Mouse (Mus musculus): ENCODE measurements around the gene Rplp2. TPM values are rescaled to one million over a fixed set of nuclear protein-coding genes. Genes with fewer than 3 reads are reported as not detected.
A peak's percentile ranks its signal among the peaks of the same experiment; 100 is the strongest.

The Rplp2 gene
- total and polyA plus RNA-seq, 2 experiments from 2014 or later: 249 to 839 TPM

DNA sequence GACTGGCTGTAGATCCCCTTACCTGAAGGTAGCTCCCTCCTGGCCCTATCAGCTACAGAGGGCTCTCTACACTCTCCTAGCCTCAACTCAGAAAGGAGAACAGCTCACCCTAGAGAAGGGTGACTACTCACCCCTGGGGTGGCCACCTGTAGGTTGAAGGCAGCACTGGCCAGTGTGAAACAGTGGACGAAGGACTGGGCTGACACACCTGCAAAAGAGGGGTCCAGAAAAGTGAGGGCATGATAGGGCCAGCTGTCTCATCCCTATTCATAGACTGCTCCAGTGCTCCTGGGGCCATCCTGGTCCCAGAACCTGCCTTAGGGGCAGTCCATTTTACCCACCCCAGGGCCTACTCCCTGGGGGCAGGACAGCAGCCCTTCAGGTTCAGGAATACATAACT, 35.5 kb upstream of the Rplp2 start:
- no peak overlapping the region for H3K4me3 ChIP-seq (ENCODE audit: low read length)
- H3K4me2 ChIP-seq (ENCODE audit: low read depth, low read length): no peak overlapping the region
- ATAC-seq (no peak), DNase-seq (ENCODE audit: low spot score) (no peak)
- 0 out of 2 replicates have a peak, but pooled peaks cover 3% of the 10 kb centered on the region for H3K36me3 ChIP-seq (ENCODE audit: insufficient read depth, low read length)
- 100% methylated on average over 1 of the region's 1 CpGs for WGBS
- H3K27me3 ChIP-seq (ENCODE audit: insufficient read depth, low read length): no peaks in the 10 kb centered on the region
- H3K9me3 ChIP-seq (ENCODE audit: low read length): no peaks in the 10 kb centered on the region
- H3K27ac ChIP-seq: no peak overlapping the region
- no peak for TF ChIP-seq CTCF (IDR thresholded peaks at IDR 0.05; ENCODE audit: low read depth)
- no peak overlapping the region for H3K9ac ChIP-seq (replicated peaks; ENCODE audit: low read length)
- no peaks in the 10 kb centered on the region; the same call in 1 of the 2 replicates for H3K4me1 ChIP-seq (ENCODE audit: insufficient read depth, low read length)

GRCm38 (mm10) chr7:141413331-141413730, 33.8 kb upstream of the Rplp2 start:
- 0 out of 2 replicates have a peak, but pooled peaks cover 3% of the 10 kb centered on the region for H3K36me3 ChIP-seq (ENCODE audit: insufficient read depth, low read length)
- ATAC-seq: peak; percentile 11
- no peaks in the 10 kb centered on the region for H3K9me3 ChIP-seq (ENCODE audit: low read length)
- H3K4me1 ChIP-seq (ENCODE audit: insufficient read depth, low read length): no peaks in the 10 kb centered on the region; the same call in 1 of the 2 replicates
- TF ChIP-seq CTCF (IDR thresholded peaks at IDR 0.05; ENCODE audit: low read depth): no peak
- H3K9ac ChIP-seq (replicated peaks; ENCODE audit: low read length): peak overlapping the region; percentile 82
- H3K4me2 ChIP-seq (ENCODE audit: low read depth, low read length): peak overlapping the region; percentile 87
- H3K27me3 ChIP-seq (ENCODE audit: insufficient read depth, low read length): no peaks in the 10 kb centered on the region
- 4% methylated on average over 16 of the region's 16 CpGs for WGBS
- peak overlapping the region; percentile 91 for H3K27ac ChIP-seq
- peak overlapping the region; percentile 69 for H3K4me3 ChIP-seq (ENCODE audit: low read length)
- peak; percentile 28 for DNase-seq (ENCODE audit: low spot score)

GRCm38 (mm10) chr7:141413809-141414584, 33.2 kb upstream of the Rplp2 start, which contains the start of gene Gatd1:
Gene Gatd1 (minus strand): TSS chr7:141414136.
- H3K4me1 ChIP-seq (ENCODE audit: insufficient read depth, low read length): no peaks in the 10 kb centered on the region; the same call in 1 of the 2 replicates
- H3K36me3 ChIP-seq (ENCODE audit: insufficient read depth, low read length): 0 out of 2 replicates have a peak, but pooled peaks cover 3% of the 10 kb centered on the region
- ATAC-seq (peak; percentile 92), DNase-seq (ENCODE audit: low spot score) (peak; percentile 100)
- no peaks in the 10 kb centered on the region for H3K9me3 ChIP-seq (ENCODE audit: low read length)
- under 1% methylated on average over 54 of the region's 56 CpGs for WGBS
- peak within 1 kb of the TSS; percentile 69 for H3K4me3 ChIP-seq (ENCODE audit: low read length)
- H3K27ac ChIP-seq: peak within 1 kb of the TSS; percentile 91
- TF ChIP-seq CTCF (IDR thresholded peaks at IDR 0.05; ENCODE audit: low read depth): peak; percentile 45
- H3K27me3 ChIP-seq (ENCODE audit: insufficient read depth, low read length): no peaks in the 10 kb centered on the region
- H3K9ac ChIP-seq (replicated peaks; ENCODE audit: low read length): peak within 1 kb of the TSS; percentile 82
- H3K4me2 ChIP-seq (ENCODE audit: low read depth, low read length): peak within 1 kb of the TSS; percentile 87

GRCm38 (mm10) chr7:141416144-141416841, 30.9 kb upstream of the Rplp2 start:
- no peak for ATAC-seq
- WGBS: 63% methylated on average over 6 of the region's 6 CpGs

GRCm38 (mm10) chr7:141417731-141418681, 29.2 kb upstream of the Rplp2 start:
- DNase-seq (ENCODE audit: low spot score): no peak
- whole genome bisulfite sequencing: 73% methylated on average over 8 of the region's 8 CpGs
- Histone ChIP-seq H3K4me3 (ENCODE audit: low read length) (no peak overlapping the region), H3K4me1 (ENCODE audit: insufficient read depth, low read length) (no peaks in the 10 kb centered on the region), H3K27ac (no peak overlapping the region), H3K27me3 (ENCODE audit: insufficient read depth, low read length) (no peaks in the 10 kb centered on the region), H3K36me3 (ENCODE audit: insufficient read depth, low read length) (no peaks in the 10 kb centered on the region), H3K9me3 (ENCODE audit: low read length) (no peaks in the 10 kb centered on the region), H3K4me2 (ENCODE audit: low read depth, low read length) (no peak overlapping the region), H3K9ac (replicated peaks; ENCODE audit: low read length) (no peak overlapping the region)
- peak; percentile 27 for TF ChIP-seq CTCF (IDR thresholded peaks at IDR 0.05; ENCODE audit: low read depth)
- no peak for ATAC-seq

More at GRCm38 (mm10) chr7:141416144-141416841, 30.9 kb upstream of the Rplp2 start:
- no peaks in the 10 kb centered on the region for H3K36me3 ChIP-seq (ENCODE audit: insufficient read depth, low read length)
- no peak overlapping the region for H3K9ac ChIP-seq (replicated peaks; ENCODE audit: low read length)
- H3K27me3 ChIP-seq (ENCODE audit: insufficient read depth, low read length): no peaks in the 10 kb centered on the region
- H3K4me1 ChIP-seq (ENCODE audit: insufficient read depth, low read length): no peaks in the 10 kb centered on the region
- H3K4me2 ChIP-seq (ENCODE audit: low read depth, low read length): no peak overlapping the region
- no peak for TF ChIP-seq CTCF (IDR thresholded peaks at IDR 0.05; ENCODE audit: low read depth)
- H3K27ac ChIP-seq: no peak overlapping the region
- no peak overlapping the region for H3K4me3 ChIP-seq (ENCODE audit: low read length)
- H3K9me3 ChIP-seq (ENCODE audit: low read length): no peaks in the 10 kb centered on the region
- DNase-seq (ENCODE audit: low spot score): no peak

GRCm38 (mm10) chr7:141418970-141419369, 28.2 kb upstream of the Rplp2 start:
- Histone ChIP-seq H3K36me3 (ENCODE audit: insufficient read depth, low read length) (no peaks in the 10 kb centered on the region), H3K4me2 (ENCODE audit: low read depth, low read length) (no peak overlapping the region), H3K4me1 (ENCODE audit: insufficient read depth, low read length) (no peaks in the 10 kb centered on the region), H3K4me3 (ENCODE audit: low read length) (no peak overlapping the region), H3K27me3 (ENCODE audit: insufficient read depth, low read length) (no peaks in the 10 kb centered on the region), H3K9me3 (ENCODE audit: low read length) (no peaks in the 10 kb centered on the region), H3K9ac (replicated peaks; ENCODE audit: low read length) (no peak overlapping the region), H3K27ac (no peak overlapping the region)
- TF ChIP-seq CTCF (IDR thresholded peaks at IDR 0.05; ENCODE audit: low read depth): no peak
- no peak for ATAC-seq
- 62% methylated on average over 7 of the region's 7 CpGs for WGBS
- peak; percentile 33 for DNase-seq (ENCODE audit: low spot score)

Measured in hindbrain, postnatal 0 days (tissue).